Mouse (Mus musculus): ENCODE data around the gene Fnbp1l.

Gene Fnbp1l

GRCm38 (mm10) chr3:122521294-122521693 is 98.2 kb downstream of the Fnbp1l start:
- no peak for DNase-seq (ENCODE audit: low spot score)

GRCm38 (mm10) chr3:122520875-122521274 is 98.6 kb downstream of the Fnbp1l start:
- DNase-seq (ENCODE audit: low spot score), result no peak

GRCm38 (mm10) chr3:122520365-122520764 is 99.2 kb downstream of the Fnbp1l start:
- no peak for DNase-seq (ENCODE audit: low spot score)

GRCm38 (mm10) chr3:122519082-122519481 is 100.4 kb downstream of the Fnbp1l start:
- no peak for DNase-seq (ENCODE audit: low spot score)

GRCm38 (mm10) chr3:122518231-122518736 is 101.2 kb downstream of the Fnbp1l start:
- no peak for DNase-seq (ENCODE audit: low spot score)

GRCm38 (mm10) chr3:122517726-122518125 is 101.8 kb downstream of the Fnbp1l start:
- DNase-seq (ENCODE audit: low spot score), result no peak

GRCm38 (mm10) chr3:122516327-122516695 is 103.2 kb downstream of the Fnbp1l start:
- no peak for DNase-seq (ENCODE audit: low spot score)

- no peak for DNase-seq (ENCODE audit: low spot score)
Measured at GRCm38 (mm10) chr3:122515568-122516326, 103.8 kb downstream of the Fnbp1l start.

GRCm38 (mm10) chr3:122512725-122513375 is 106.7 kb downstream of the Fnbp1l start:
- no peak for DNase-seq (ENCODE audit: low spot score)

GRCm38 (mm10) chr3:122511721-122512619 is 107.5 kb downstream of the Fnbp1l start:
- no peak for DNase-seq (ENCODE audit: low spot score)

GRCm38 (mm10) chr3:122510932-122511331 is 108.6 kb downstream of the Fnbp1l start:
- DNase-seq (ENCODE audit: low spot score), result no peak

GRCm38 (mm10) chr3:122510240-122510750 is 109.2 kb downstream of the Fnbp1l start:
- DNase-seq (ENCODE audit: low spot score), result no peak

GRCm38 (mm10) chr3:122509534-122510239 is 109.8 kb downstream of the Fnbp1l start:
- no peak for DNase-seq (ENCODE audit: low spot score)

- no peak for DNase-seq (ENCODE audit: low spot score)
Measured at GRCm38 (mm10) chr3:122509084-122509483, 110.4 kb downstream of the Fnbp1l start.

- no peak for DNase-seq (ENCODE audit: low spot score)
Measured at GRCm38 (mm10) chr3:122507826-122508225, 111.7 kb downstream of the Fnbp1l start.

GRCm38 (mm10) chr3:122506343-122506916 is 113.1 kb downstream of the Fnbp1l start:
- no peak for DNase-seq (ENCODE audit: low spot score)

- DNase-seq (ENCODE audit: low spot score), result no peak
Measured at GRCm38 (mm10) chr3:122500929-122501328, 118.6 kb downstream of the Fnbp1l start.

GRCm38 (mm10) chr3:122499647-122500046 is 119.9 kb downstream of the Fnbp1l start:
- no peak for DNase-seq (ENCODE audit: low spot score)

GRCm38 (mm10) chr3:122498528-122498927 is 121.0 kb downstream of the Fnbp1l start:
- no peak for DNase-seq (ENCODE audit: low spot score)

GRCm38 (mm10) chr3:122497871-122498270 is 121.6 kb downstream of the Fnbp1l start:
- DNase-seq (ENCODE audit: low spot score), result no peak

- DNase-seq (ENCODE audit: low spot score), result no peak
Measured at GRCm38 (mm10) chr3:122494764-122495163, 124.8 kb downstream of the Fnbp1l start.

Measured in ovary, adult 18-20 months (tissue).